Mouse (Mus musculus): ENCODE results near the gene Tmem40. TPM values are rescaled to one million over a fixed set of nuclear protein-coding genes. Genes with fewer than 3 reads are reported as not detected.
A peak's percentile ranks its signal among the peaks of the same experiment; 100 is the strongest.

Gene Tmem40
- polyA plus RNA-seq, 1 experiment: not detected

- no peak overlapping the region for H3K27ac ChIP-seq (replicated peaks; ENCODE audit: low read depth, low read length)
- no peak overlapping the region for H3K4me3 ChIP-seq (ENCODE audit: insufficient read depth, low read depth, low read length)
- H3K4me1 ChIP-seq (ENCODE audit: control insufficient read depth, insufficient read depth, insufficient read length, low read length): peaks cover 2% of the 10 kb centered on the region; the same call in 1 of the 2 replicates
Observed at GRCm38 (mm10) chr6:115775838-115776237, 13.6 kb upstream of the Tmem40 start.

GRCm38 (mm10) chr6:115774501-115774921 lies 12.3 kb upstream of the Tmem40 start, which contains the start of gene Cand2:
Gene Cand2, plus strand, starts transcription at chr6:115774538.
- Histone ChIP-seq H3K27ac (replicated peaks; ENCODE audit: low read depth, low read length) (no peak within 1 kb of the TSS), H3K4me3 (ENCODE audit: insufficient read depth, low read depth, low read length) (peak within 1 kb of the TSS; percentile 49), H3K4me1 (ENCODE audit: control insufficient read depth, insufficient read depth, insufficient read length, low read length) (peaks cover 2% of the 10 kb centered on the region; the same call in 1 of the 2 replicates)

- Histone ChIP-seq H3K27ac (replicated peaks; ENCODE audit: low read depth, low read length) (no peak overlapping the region), H3K4me1 (ENCODE audit: control insufficient read depth, insufficient read depth, insufficient read length, low read length) (peaks cover 2% of the 10 kb centered on the region; the same call in 1 of the 2 replicates), H3K4me3 (ENCODE audit: insufficient read depth, low read depth, low read length) (peak overlapping the region; percentile 49)
Observed at GRCm38 (mm10) chr6:115773966-115774413, 11.8 kb upstream of the Tmem40 start.

- no peak overlapping the region for H3K4me3 ChIP-seq (ENCODE audit: insufficient read depth, low read depth, low read length)
- no peak overlapping the region for H3K27ac ChIP-seq (replicated peaks; ENCODE audit: low read depth, low read length)
- H3K4me1 ChIP-seq (ENCODE audit: control insufficient read depth, insufficient read depth, insufficient read length, low read length): peaks cover 8% of the 10 kb centered on the region
Observed at GRCm38 (mm10) chr6:115772604-115773003, 10.4 kb upstream of the Tmem40 start.

GRCm38 (mm10) chr6:115772201-115772600 lies 10.0 kb upstream of the Tmem40 start:
- peaks cover 11% of the 10 kb centered on the region for H3K4me1 ChIP-seq (ENCODE audit: control insufficient read depth, insufficient read depth, insufficient read length, low read length)
- no peak overlapping the region for H3K27ac ChIP-seq (replicated peaks; ENCODE audit: low read depth, low read length)

GRCm38 (mm10) chr6:115770852-115771251 lies 8.6 kb upstream of the Tmem40 start:
- no peak overlapping the region for H3K27ac ChIP-seq (replicated peaks; ENCODE audit: low read depth, low read length)
- H3K4me3 ChIP-seq (ENCODE audit: insufficient read depth, low read depth, low read length): no peak overlapping the region
- H3K4me1 ChIP-seq (ENCODE audit: control insufficient read depth, insufficient read depth, insufficient read length, low read length): peaks cover 11% of the 10 kb centered on the region

More at GRCm38 (mm10) chr6:115772201-115772600, 10.0 kb upstream of the Tmem40 start:
- no peak overlapping the region for H3K4me3 ChIP-seq (ENCODE audit: insufficient read depth, low read depth, low read length)

- H3K4me3 ChIP-seq (ENCODE audit: insufficient read depth, low read depth, low read length): no peak overlapping the region
- H3K4me1 ChIP-seq (ENCODE audit: control insufficient read depth, insufficient read depth, insufficient read length, low read length): peaks cover 11% of the 10 kb centered on the region
- no peak overlapping the region for H3K27ac ChIP-seq (replicated peaks; ENCODE audit: low read depth, low read length)
Observed at GRCm38 (mm10) chr6:115770059-115770670, 8.0 kb upstream of the Tmem40 start.

GRCm38 (mm10) chr6:115768207-115768606 lies 6.0 kb upstream of the Tmem40 start:
- no peak overlapping the region for H3K4me3 ChIP-seq (ENCODE audit: insufficient read depth, low read depth, low read length)
- 0 out of 2 replicates have a peak overlapping the region, but pooled peaks have one; percentile 27 for H3K27ac ChIP-seq (replicated peaks; ENCODE audit: low read depth, low read length)
- peaks cover 9% of the 10 kb centered on the region for H3K4me1 ChIP-seq (ENCODE audit: control insufficient read depth, insufficient read depth, insufficient read length, low read length)

- H3K4me1 ChIP-seq (ENCODE audit: control insufficient read depth, insufficient read depth, insufficient read length, low read length): peaks cover 12% of the 10 kb centered on the region
- H3K4me3 ChIP-seq (ENCODE audit: insufficient read depth, low read depth, low read length): no peak overlapping the region
- no peak overlapping the region for H3K27ac ChIP-seq (replicated peaks; ENCODE audit: low read depth, low read length)
Observed at GRCm38 (mm10) chr6:115767357-115767756, 5.1 kb upstream of the Tmem40 start.

- H3K4me1 ChIP-seq (ENCODE audit: control insufficient read depth, insufficient read depth, insufficient read length, low read length): peaks cover 15% of the 10 kb centered on the region
- H3K27ac ChIP-seq (replicated peaks; ENCODE audit: low read depth, low read length): peak overlapping the region; percentile 44; the same call in 1 of the 2 replicates
- H3K4me3 ChIP-seq (ENCODE audit: insufficient read depth, low read depth, low read length): no peak overlapping the region
Observed at GRCm38 (mm10) chr6:115764179-115764578, 2.0 kb upstream of the Tmem40 start.

- H3K4me1 ChIP-seq (ENCODE audit: control insufficient read depth, insufficient read depth, insufficient read length, low read length): peaks cover 6% of the 10 kb centered on the region; the same call in 1 of the 2 replicates
- no peak overlapping the region for H3K27ac ChIP-seq (replicated peaks; ENCODE audit: low read depth, low read length)
- no peak overlapping the region for H3K4me3 ChIP-seq (ENCODE audit: insufficient read depth, low read depth, low read length)
Observed at GRCm38 (mm10) chr6:115760982-115761381, 1.2 kb downstream of the Tmem40 start.

GRCm38 (mm10) chr6:115760137-115760536 lies 2.1 kb downstream of the Tmem40 start:
- Histone ChIP-seq H3K27ac (replicated peaks; ENCODE audit: low read depth, low read length) (no peak overlapping the region), H3K4me3 (ENCODE audit: insufficient read depth, low read depth, low read length) (no peak overlapping the region), H3K4me1 (ENCODE audit: control insufficient read depth, insufficient read depth, insufficient read length, low read length) (peaks cover 6% of the 10 kb centered on the region; the same call in 1 of the 2 replicates)

- Histone ChIP-seq H3K27ac (replicated peaks; ENCODE audit: low read depth, low read length) (no peak overlapping the region), H3K4me1 (ENCODE audit: control insufficient read depth, insufficient read depth, insufficient read length, low read length) (peaks cover 6% of the 10 kb centered on the region; the same call in 1 of the 2 replicates), H3K4me3 (ENCODE audit: insufficient read depth, low read depth, low read length) (no peak overlapping the region)
Observed at GRCm38 (mm10) chr6:115759461-115759860, 2.7 kb downstream of the Tmem40 start.

- Histone ChIP-seq H3K4me1 (ENCODE audit: control insufficient read depth, insufficient read depth, insufficient read length, low read length) (peaks cover 6% of the 10 kb centered on the region; the same call in 1 of the 2 replicates), H3K4me3 (ENCODE audit: insufficient read depth, low read depth, low read length) (no peak overlapping the region), H3K27ac (replicated peaks; ENCODE audit: low read depth, low read length) (no peak overlapping the region)
Observed at GRCm38 (mm10) chr6:115758981-115759435, 3.2 kb downstream of the Tmem40 start.

- Histone ChIP-seq H3K4me3 (ENCODE audit: insufficient read depth, low read depth, low read length) (no peak overlapping the region), H3K27ac (replicated peaks; ENCODE audit: low read depth, low read length) (no peak overlapping the region), H3K4me1 (ENCODE audit: control insufficient read depth, insufficient read depth, insufficient read length, low read length) (no peaks in the 10 kb centered on the region)
Observed at GRCm38 (mm10) chr6:115755536-115755935, 6.7 kb downstream of the Tmem40 start.

- H3K4me1 ChIP-seq (ENCODE audit: control insufficient read depth, insufficient read depth, insufficient read length, low read length): no peaks in the 10 kb centered on the region
- H3K4me3 ChIP-seq (ENCODE audit: insufficient read depth, low read depth, low read length): no peak overlapping the region
- H3K27ac ChIP-seq (replicated peaks; ENCODE audit: low read depth, low read length): no peak overlapping the region
Observed at GRCm38 (mm10) chr6:115746326-115746725, 15.9 kb downstream of the Tmem40 start.

Data from brown adipose tissue, adult 24 weeks (tissue).